Mouse (Mus musculus): ENCODE data around the gene 1700030K09Rik. TPM values are rescaled to one million over a fixed set of nuclear protein-coding genes. Genes with fewer than 3 reads are reported as not detected.

Gene 1700030K09Rik
- polyA plus RNA-seq, 1 experiment from 2014 or later = 17.2 TPM

DNA sequence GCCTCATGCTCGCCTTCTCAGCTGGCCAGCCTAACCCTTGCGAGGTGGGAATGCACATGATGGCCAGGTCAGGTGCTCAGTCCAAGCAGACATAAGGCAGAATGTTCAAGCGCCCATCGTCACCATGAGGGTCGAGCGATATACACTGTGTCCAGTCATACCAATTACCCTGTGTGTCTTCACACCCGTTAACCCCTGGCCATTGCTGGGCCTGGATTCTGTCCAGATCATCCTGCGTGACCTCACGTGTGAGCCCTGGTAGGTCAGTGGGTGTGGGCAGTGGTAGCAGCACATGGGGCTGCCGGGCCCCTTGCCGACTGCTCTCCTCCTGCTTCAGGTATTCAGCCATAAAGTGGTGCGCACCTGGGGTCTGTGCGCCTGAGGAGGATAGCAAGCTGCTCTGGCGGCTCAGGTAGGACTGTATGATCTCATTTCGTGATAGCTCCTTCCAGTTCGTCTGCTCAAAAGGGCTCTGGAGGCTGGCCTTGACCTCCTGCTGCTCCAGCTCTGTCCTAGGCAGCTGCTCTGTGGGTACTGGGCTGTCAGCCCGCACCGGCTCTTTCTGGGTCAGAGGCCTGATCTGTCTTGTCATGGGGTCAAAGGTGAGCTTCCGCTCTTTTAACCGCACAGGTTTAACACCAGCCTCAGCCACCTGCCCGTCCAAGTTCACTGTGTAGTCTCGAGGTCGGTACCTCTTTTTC lies 51.9 kb downstream of the 1700030K09Rik start:
- H3K4me3 ChIP-seq (ENCODE audit: low read depth, low read length) = no peak overlapping the region
- no peak overlapping the region for H3K9ac ChIP-seq
- no peak overlapping the region for H3K4me2 ChIP-seq
- H3K27ac ChIP-seq (ENCODE audit: low read depth) = no peak overlapping the region
- no peaks in the 10 kb centered on the region for H3K27me3 ChIP-seq (ENCODE audit: insufficient read depth, low read length)
- ATAC-seq (ENCODE audit: insufficient read depth) (no peak), DNase-seq (no peak)
- TF ChIP-seq CTCF (IDR thresholded peaks at IDR 0.05; ENCODE audit: low read depth) = no peak
- no peaks in the 10 kb centered on the region for H3K9me3 ChIP-seq (ENCODE audit: low read depth, low read length)
- 83% methylated on average over 23 of the region's 23 CpGs for WGBS
- peaks cover 48% of the 10 kb centered on the region for H3K36me3 ChIP-seq (ENCODE audit: insufficient read depth)
- H3K4me1 ChIP-seq (ENCODE audit: insufficient read depth) = peaks cover 5% of the 10 kb centered on the region; the same call in 1 of the 2 replicates

DNA sequence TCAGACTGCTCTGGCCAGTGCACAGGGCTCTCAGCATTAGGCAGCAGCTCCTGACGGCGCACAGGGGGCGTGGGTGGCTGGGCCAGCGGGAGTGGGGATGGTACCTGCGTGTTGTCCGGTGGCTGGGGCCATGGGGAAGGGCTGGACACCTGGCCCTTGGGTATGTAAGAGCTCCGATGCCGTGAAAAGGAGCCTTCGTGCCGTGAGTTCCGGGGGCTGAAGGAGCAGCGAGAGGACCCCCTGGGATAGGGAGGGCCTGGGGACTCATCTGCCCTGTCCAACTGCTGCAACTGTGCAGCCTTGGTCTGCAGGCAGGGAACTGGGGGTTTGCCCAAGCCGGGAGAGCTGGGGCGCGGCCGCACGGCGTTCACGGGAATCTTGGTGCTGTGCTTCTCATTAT lies 52.5 kb downstream of the 1700030K09Rik start:
- Histone ChIP-seq H3K27ac (ENCODE audit: low read depth) (no peak overlapping the region), H3K4me3 (ENCODE audit: low read depth, low read length) (no peak overlapping the region), H3K4me2 (no peak overlapping the region), H3K27me3 (ENCODE audit: insufficient read depth, low read length) (no peaks in the 10 kb centered on the region), H3K9ac (no peak overlapping the region), H3K4me1 (ENCODE audit: insufficient read depth) (peaks cover 5% of the 10 kb centered on the region; the same call in 1 of the 2 replicates), H3K36me3 (ENCODE audit: insufficient read depth) (peaks cover 48% of the 10 kb centered on the region), H3K9me3 (ENCODE audit: low read depth, low read length) (no peaks in the 10 kb centered on the region)
- ATAC-seq (ENCODE audit: insufficient read depth) (no peak), DNase-seq (no peak)
- TF ChIP-seq CTCF (IDR thresholded peaks at IDR 0.05; ENCODE audit: low read depth) = no peak
- WGBS = 87% methylated on average over 19 of the region's 19 CpGs

DNA sequence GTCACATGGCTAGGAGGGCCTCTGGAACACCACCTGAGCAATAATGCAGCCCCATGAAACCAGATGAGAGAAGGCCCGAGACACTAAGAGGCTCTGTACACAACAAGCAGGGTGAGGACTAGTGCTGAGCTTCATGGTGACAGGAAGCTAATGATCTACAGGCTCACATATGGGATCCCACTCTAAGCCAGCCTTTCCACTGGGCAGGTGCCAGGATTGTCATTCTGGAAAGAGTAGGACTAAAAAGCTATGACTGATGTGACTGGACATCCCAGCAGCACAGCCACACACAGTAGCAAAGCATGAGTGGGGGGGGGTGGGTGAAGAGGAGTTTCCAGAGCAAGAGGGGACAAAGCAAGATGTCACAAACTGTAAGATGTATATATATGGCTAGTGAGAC lies 54.2 kb downstream of the 1700030K09Rik start:
- no peak overlapping the region for H3K4me3 ChIP-seq (ENCODE audit: low read depth, low read length)
- H3K27ac ChIP-seq (ENCODE audit: low read depth) = no peak overlapping the region
- DNase-seq = no peak
- peaks cover 53% of the 10 kb centered on the region for H3K36me3 ChIP-seq (ENCODE audit: insufficient read depth)
- no peaks in the 10 kb centered on the region for H3K9me3 ChIP-seq (ENCODE audit: low read depth, low read length)
- H3K4me1 ChIP-seq (ENCODE audit: insufficient read depth) = peaks cover 5% of the 10 kb centered on the region; the same call in 1 of the 2 replicates
- ATAC-seq (ENCODE audit: insufficient read depth) = no peak
- TF ChIP-seq CTCF (IDR thresholded peaks at IDR 0.05; ENCODE audit: low read depth) = no peak
- no peaks in the 10 kb centered on the region for H3K27me3 ChIP-seq (ENCODE audit: insufficient read depth, low read length)
- 69% methylated on average over 1 of the region's 1 CpGs for WGBS
- no peak overlapping the region for H3K9ac ChIP-seq
- H3K4me2 ChIP-seq = no peak overlapping the region

DNA sequence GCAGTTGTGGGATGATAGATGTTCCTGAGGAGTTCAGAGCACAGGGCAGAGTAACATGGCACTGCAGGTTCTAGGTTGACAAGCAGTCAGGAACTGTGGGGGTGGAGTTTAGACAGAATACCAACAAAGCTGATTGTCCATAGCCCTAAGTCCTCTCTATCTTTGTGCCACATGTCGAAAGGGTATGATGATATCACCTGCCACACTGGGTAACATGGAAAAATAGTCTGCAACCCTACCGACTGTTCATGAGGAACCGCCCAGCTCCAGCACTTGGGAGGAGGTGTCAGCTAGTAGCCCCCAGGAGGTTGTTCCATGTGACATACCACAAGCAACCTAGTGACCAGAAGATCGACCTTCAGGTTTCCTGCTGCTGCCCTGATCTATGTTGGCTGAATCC lies 54.8 kb downstream of the 1700030K09Rik start:
- no peak overlapping the region for H3K27ac ChIP-seq (ENCODE audit: low read depth)
- TF ChIP-seq CTCF (IDR thresholded peaks at IDR 0.05; ENCODE audit: low read depth) = no peak
- no peaks in the 10 kb centered on the region for H3K9me3 ChIP-seq (ENCODE audit: low read depth, low read length)
- no peak overlapping the region for H3K9ac ChIP-seq
- DNase-seq = no peak
- WGBS = 82% methylated on average over 4 of the region's 4 CpGs
- H3K4me2 ChIP-seq = no peak overlapping the region
- no peaks in the 10 kb centered on the region for H3K27me3 ChIP-seq (ENCODE audit: insufficient read depth, low read length)
- no peak for ATAC-seq (ENCODE audit: insufficient read depth)
- peaks cover 55% of the 10 kb centered on the region for H3K36me3 ChIP-seq (ENCODE audit: insufficient read depth)
- H3K4me3 ChIP-seq (ENCODE audit: low read depth, low read length) = no peak overlapping the region
- peaks cover 3% of the 10 kb centered on the region; the same call in 1 of the 2 replicates for H3K4me1 ChIP-seq (ENCODE audit: insufficient read depth)

DNA sequence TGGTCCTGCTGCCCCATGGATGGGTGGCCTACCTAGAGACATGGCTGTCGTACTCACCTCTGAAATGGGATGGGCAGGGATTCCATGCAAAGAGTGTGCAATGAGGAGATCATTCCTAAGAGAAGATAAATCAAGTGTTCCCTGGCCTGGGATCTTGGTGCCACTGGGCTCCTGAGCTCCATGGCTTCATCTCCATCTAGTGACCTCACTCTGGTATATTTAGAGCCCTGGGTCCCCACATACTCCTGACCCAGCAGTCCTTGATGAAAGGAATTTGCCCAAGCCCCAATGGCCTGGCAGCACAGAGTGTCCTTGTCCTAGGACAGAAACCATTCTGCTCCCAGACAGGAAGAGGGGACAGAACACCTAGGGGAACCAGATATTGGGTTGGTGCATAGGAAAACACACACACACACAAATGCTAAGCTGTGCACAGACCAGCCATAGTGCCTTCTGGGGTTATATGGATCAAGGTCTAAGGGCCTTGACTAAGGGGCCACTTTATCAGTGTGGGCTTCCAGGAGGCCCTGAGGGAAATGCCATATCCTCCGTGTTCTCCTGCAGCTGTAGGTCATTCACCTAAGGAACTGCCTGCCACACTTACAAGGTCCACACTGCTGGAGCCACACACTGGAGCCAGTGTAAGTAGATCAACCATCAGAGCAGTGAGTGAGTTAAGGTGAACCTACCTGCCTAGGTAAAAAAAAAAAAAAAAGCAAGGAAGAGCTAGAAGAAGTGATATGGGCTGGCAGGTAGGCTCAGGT lies 56.0 kb downstream of the 1700030K09Rik start:
- Histone ChIP-seq H3K9ac (no peak overlapping the region), H3K9me3 (ENCODE audit: low read depth, low read length) (no peaks in the 10 kb centered on the region), H3K4me1 (ENCODE audit: insufficient read depth) (no peaks in the 10 kb centered on the region), H3K27ac (ENCODE audit: low read depth) (no peak overlapping the region), H3K36me3 (ENCODE audit: insufficient read depth) (peaks cover 48% of the 10 kb centered on the region), H3K27me3 (ENCODE audit: insufficient read depth, low read length) (no peaks in the 10 kb centered on the region), H3K4me2 (no peak overlapping the region), H3K4me3 (ENCODE audit: low read depth, low read length) (no peak overlapping the region)
- WGBS = 85% methylated on average over 2 of the region's 2 CpGs
- no peak for ATAC-seq (ENCODE audit: insufficient read depth)
- TF ChIP-seq CTCF (IDR thresholded peaks at IDR 0.05; ENCODE audit: low read depth) = no peak
- DNase-seq = no peak

DNA sequence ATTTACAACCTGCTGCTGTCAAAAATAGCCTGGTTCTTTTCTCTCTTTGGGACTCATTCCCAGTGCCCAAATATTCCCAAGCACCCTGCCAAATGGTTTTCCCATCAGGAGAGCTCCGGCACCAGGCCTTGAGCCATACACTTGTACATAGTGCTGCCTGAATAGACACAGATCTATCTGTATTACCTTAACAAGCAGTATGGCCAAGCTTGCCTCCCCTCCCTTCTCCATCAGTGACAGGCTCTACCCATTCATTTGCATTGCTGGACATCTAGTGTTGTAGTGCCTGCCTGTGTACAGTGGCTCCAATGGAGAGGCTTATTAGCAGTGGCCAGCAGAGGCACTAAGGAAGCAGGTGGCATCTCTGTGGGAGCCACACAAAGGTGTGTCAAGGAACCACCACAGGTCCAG lies 56.8 kb downstream of the 1700030K09Rik start:
- H3K4me1 ChIP-seq (ENCODE audit: insufficient read depth) = no peaks in the 10 kb centered on the region
- 91% methylated on average over 1 of the region's 1 CpGs for WGBS
- no peak for ATAC-seq (ENCODE audit: insufficient read depth)

DNA sequence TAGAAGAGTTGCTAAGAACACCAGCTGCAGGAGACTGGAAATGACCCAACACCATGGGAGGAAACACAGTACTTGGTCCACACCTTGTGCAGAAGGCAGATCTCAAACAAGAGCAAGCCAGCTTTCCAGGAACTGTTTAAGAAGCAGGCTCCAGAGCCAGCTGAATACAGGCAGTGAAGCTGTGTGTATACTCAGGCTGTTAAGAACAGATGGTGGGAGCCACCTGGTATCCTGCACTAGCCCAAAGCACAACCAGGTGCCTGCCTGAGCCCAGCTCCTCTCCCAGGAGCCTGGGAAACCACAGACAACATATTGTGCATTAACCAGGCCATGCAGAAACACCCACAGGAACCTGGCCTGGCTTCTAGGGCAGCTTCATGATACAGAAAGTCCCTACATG lies 60.5 kb downstream of the 1700030K09Rik start:
- no peaks in the 10 kb centered on the region for H3K4me1 ChIP-seq (ENCODE audit: insufficient read depth)
- TF ChIP-seq CTCF (IDR thresholded peaks at IDR 0.05; ENCODE audit: low read depth) = no peak
- no peak overlapping the region for H3K27ac ChIP-seq (ENCODE audit: low read depth)
- H3K4me2 ChIP-seq = no peak overlapping the region
- H3K36me3 ChIP-seq (ENCODE audit: insufficient read depth) = peaks cover 12% of the 10 kb centered on the region
- H3K27me3 ChIP-seq (ENCODE audit: insufficient read depth, low read length) = no peaks in the 10 kb centered on the region
- H3K4me3 ChIP-seq (ENCODE audit: low read depth, low read length) = no peak overlapping the region
- no peak for ATAC-seq (ENCODE audit: insufficient read depth)
- no peak for DNase-seq
- no peaks in the 10 kb centered on the region for H3K9me3 ChIP-seq (ENCODE audit: low read depth, low read length)
- H3K9ac ChIP-seq = no peak overlapping the region

More for the DNA sequence above, 56.8 kb downstream of the 1700030K09Rik start:
- no peak for TF ChIP-seq CTCF (IDR thresholded peaks at IDR 0.05; ENCODE audit: low read depth)
- H3K27ac ChIP-seq (ENCODE audit: low read depth) = no peak overlapping the region
- H3K4me3 ChIP-seq (ENCODE audit: low read depth, low read length) = no peak overlapping the region
- H3K36me3 ChIP-seq (ENCODE audit: insufficient read depth) = peaks cover 39% of the 10 kb centered on the region
- H3K9ac ChIP-seq = no peak overlapping the region
- no peaks in the 10 kb centered on the region for H3K27me3 ChIP-seq (ENCODE audit: insufficient read depth, low read length)
- H3K4me2 ChIP-seq = no peak overlapping the region
- no peak for DNase-seq
- no peaks in the 10 kb centered on the region for H3K9me3 ChIP-seq (ENCODE audit: low read depth, low read length)
